In the genomic region with DNA sequence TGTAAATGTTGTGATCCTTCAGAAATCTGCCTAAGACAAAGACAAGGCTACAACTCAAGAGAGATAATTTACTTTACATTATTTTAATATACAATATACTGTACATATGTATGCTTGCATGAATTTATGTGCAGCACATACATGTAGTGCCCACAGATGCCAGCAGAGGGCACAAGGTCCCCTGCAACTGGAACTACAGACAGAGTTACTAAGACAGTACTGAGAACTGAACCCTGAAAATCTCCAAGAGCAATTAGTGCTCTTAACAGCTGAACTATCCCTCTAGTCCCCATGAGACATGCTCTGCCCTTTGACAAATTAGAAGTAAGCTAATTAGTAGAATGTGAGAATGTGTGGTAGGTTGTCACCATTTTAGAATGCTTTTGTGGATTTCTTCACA, we compare ENCODE assay signal across 17 mouse cellular contexts.
DNase-seq lines count a peak whose midpoint lies in the region; ATAC-seq and TF ChIP-seq lines count a peak whose summit lies in the region.
"Had no signal": no experiment of that assay in that cellular context is flagged by ENCODE, and none has a peak within 500 bp of the region (broad histone marks: within the 10 kb centered on the region; RNA-seq: fewer than 3 reads in every experiment).

No protein-coding gene starts in this region.

- H3K9ac ChIP-seq in forebrain, postnatal 0 days: no peak overlapping the region
- H3K9ac ChIP-seq in forebrain, embryonic 12.5 days: no peak overlapping the region
- H3K9ac ChIP-seq in neural tube, embryonic 15.5 days (replicated peaks): no peak overlapping the region
- H3K9ac ChIP-seq: embryonic facial prominence, embryonic 15.5 days; forebrain, embryonic 13.5 days; hindbrain, embryonic 15.5 days; liver, embryonic 13.5 days had no signal

- H3K4me1 ChIP-seq in forebrain, postnatal 0 days (ENCODE audit: insufficient read depth): peaks cover 17% of the 10 kb centered on the region
- H3K4me1 ChIP-seq in forebrain, embryonic 12.5 days: peaks cover 23% of the 10 kb centered on the region
- peaks cover 20% of the 10 kb centered on the region for H3K4me1 ChIP-seq in neural tube, embryonic 15.5 days
- H3K4me1 ChIP-seq: liver, embryonic 13.5 days had no signal

- no peaks in the 10 kb centered on the region for H3K27me3 ChIP-seq in forebrain, postnatal 0 days (ENCODE audit: insufficient read depth, low read length)
- H3K27me3 ChIP-seq in forebrain, embryonic 12.5 days: no peaks in the 10 kb centered on the region
- H3K27me3 ChIP-seq in neural tube, embryonic 15.5 days (replicated peaks): no peaks in the 10 kb centered on the region
- H3K27me3 ChIP-seq: CH12.LX; embryonic facial prominence, embryonic 15.5 days; forebrain, embryonic 13.5 days; hindbrain, embryonic 15.5 days; liver, embryonic 13.5 days had no signal

- no peak overlapping the region for H3K4me3 ChIP-seq in forebrain, postnatal 0 days (ENCODE audit: low read depth, low read length)
- no peak overlapping the region for H3K4me3 ChIP-seq in forebrain, embryonic 12.5 days (replicated peaks)
- no peak overlapping the region for H3K4me3 ChIP-seq in neural tube, embryonic 15.5 days (replicated peaks)
- H3K4me3 ChIP-seq: embryonic facial prominence, embryonic 15.5 days; forebrain, embryonic 13.5 days; hindbrain, embryonic 15.5 days; liver, embryonic 13.5 days; midbrain, embryonic 10.5 days; myocyte had no signal

- peak overlapping the region; percentile 40; the same call in 1 of the 2 replicates for H3K27ac ChIP-seq in forebrain, postnatal 0 days (ENCODE audit: low read depth, low read length)
- H3K27ac ChIP-seq in forebrain, embryonic 12.5 days: no peak overlapping the region
- H3K27ac ChIP-seq in neural tube, embryonic 15.5 days (replicated peaks): no peak overlapping the region
- H3K27ac ChIP-seq: embryonic facial prominence, embryonic 15.5 days; forebrain, embryonic 13.5 days; hindbrain, embryonic 15.5 days; liver, embryonic 13.5 days; midbrain, embryonic 10.5 days had no signal

- H3K36me3 ChIP-seq in forebrain, postnatal 0 days (ENCODE audit: insufficient read depth): no peaks in the 10 kb centered on the region
- 0 out of 2 replicates have a peak, but pooled peaks cover 9% of the 10 kb centered on the region for H3K36me3 ChIP-seq in forebrain, embryonic 12.5 days (replicated peaks)
- no peaks in the 10 kb centered on the region for H3K36me3 ChIP-seq in neural tube, embryonic 15.5 days
- H3K36me3 ChIP-seq: embryonic facial prominence, embryonic 15.5 days; hindbrain, embryonic 15.5 days; liver, embryonic 13.5 days; midbrain, embryonic 10.5 days had no signal

- ATAC-seq in forebrain, postnatal 0 days: no peak
- ATAC-seq in forebrain, embryonic 12.5 days (ENCODE audit: low FRiP score): no peak
- ATAC-seq in neural tube, embryonic 15.5 days (ENCODE audit: low FRiP score): no peak
- ATAC-seq: forebrain, embryonic 13.5 days had no signal

- no peaks in the 10 kb centered on the region for H3K9me3 ChIP-seq in forebrain, postnatal 0 days (ENCODE audit: low read length)
- peaks cover 6% of the 10 kb centered on the region; the same call in 1 of the 2 replicates for H3K9me3 ChIP-seq in forebrain, embryonic 12.5 days
- no peaks in the 10 kb centered on the region for H3K9me3 ChIP-seq in neural tube, embryonic 15.5 days (replicated peaks)
- H3K9me3 ChIP-seq: embryonic facial prominence, embryonic 15.5 days; hindbrain, embryonic 15.5 days; liver, embryonic 13.5 days; midbrain, embryonic 10.5 days had no signal

- H3K4me2 ChIP-seq in forebrain, postnatal 0 days (ENCODE audit: low read depth): no peak overlapping the region
- no peak overlapping the region for H3K4me2 ChIP-seq in forebrain, embryonic 12.5 days
- H3K4me2 ChIP-seq in neural tube, embryonic 15.5 days: no peak overlapping the region
- H3K4me2 ChIP-seq: embryonic facial prominence, embryonic 15.5 days; forebrain, embryonic 13.5 days; hindbrain, embryonic 15.5 days; liver, embryonic 13.5 days had no signal

- peak; percentile 48 for DNase-seq in forebrain, postnatal 0 days
- peak; percentile 15 for DNase-seq in left cerebral cortex, postnatal 4 days
- DNase-seq in left cerebral cortex, adult 18-20 months (ENCODE audit: low spot score in 2 of 2): no peak
- DNase-seq in 3T3-L1 (ENCODE audit: low read depth, low spot score) (peak; percentile 24), ES-CJ7 (ENCODE audit: low read depth, low spot score) (peak; percentile 14)
- no peak for DNase-seq in yolk sac, embryonic 10.5 days (ENCODE audit: low spot score)
- DNase-seq: heart, postnatal 10 days; kidney, adult 9 months; liver, embryonic 13.5 days had no signal

- intact Hi-C loops in left cerebral cortex, postnatal 4 days (cut with DNase I): loop anchor here (5.0 kb wide), 1 partner anchor 51 kb away; no protein-coding TSS in a partner anchor

- peak; percentile 56 for TF ChIP-seq CTCF in forebrain, postnatal 0 days (IDR thresholded peaks at IDR 0.05; ENCODE audit: low read depth)

Comparison
In these comparisons a context has a peak if more than half of its experiments do, and no peak if none do; other contexts are left out.
1. DNase-seq: peak in forebrain, postnatal 0 days (single experiment), left cerebral cortex, postnatal 4 days (single experiment), 3T3-L1 (single experiment) and ES-CJ7 (single experiment); none in left cerebral cortex, adult 18-20 months (0 of 2) and yolk sac, embryonic 10.5 days (single experiment).